Mouse (Mus musculus): ENCODE data around the gene Rhot2. TPM values are rescaled to one million over a fixed set of nuclear protein-coding genes. Genes with fewer than 3 reads are reported as not detected.
A peak's percentile ranks its signal among the peaks of the same experiment; 100 is the strongest.

Rhot2 gene
- total and polyA plus RNA-seq, 3 experiments = 16.2 to 33.8 (median 17.3) TPM

DNA sequence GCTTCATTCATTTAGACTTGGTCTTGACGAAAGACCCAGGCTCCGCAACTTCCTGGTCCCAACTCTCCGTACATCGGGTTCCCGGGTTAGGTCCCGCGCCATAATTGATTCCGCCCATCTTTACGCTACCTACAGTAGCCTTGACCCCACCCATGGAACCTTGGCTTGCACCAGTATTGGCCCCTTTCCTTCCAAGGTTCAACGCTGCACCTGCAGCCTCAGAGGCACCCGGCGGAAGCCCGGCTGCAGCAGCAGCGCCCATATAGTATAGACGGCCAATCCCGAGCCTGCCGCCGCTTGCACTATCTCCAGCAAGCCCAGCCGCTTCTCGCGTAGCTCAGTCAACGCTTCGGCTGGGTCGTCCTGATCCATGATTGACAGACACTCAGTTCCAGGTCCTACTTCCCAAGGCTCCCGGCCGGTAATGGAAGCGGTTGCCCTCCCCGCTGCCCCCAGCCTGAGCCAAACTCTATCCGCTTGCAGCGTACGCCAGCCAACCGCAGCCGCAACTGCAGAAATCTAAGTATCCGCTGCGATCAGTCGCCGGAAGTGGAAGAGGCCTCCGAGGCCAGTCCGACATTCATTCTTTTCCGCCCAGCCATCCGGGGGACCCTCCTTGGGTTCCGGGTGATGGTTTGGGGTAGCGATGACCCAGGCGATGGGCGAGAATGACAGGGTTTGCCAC, 52.7 kb downstream of the Rhot2 start:
- Histone ChIP-seq H3K36me3 (replicated peaks in 1 of 2; ENCODE audit: control insufficient read depth in 1 of 2, insufficient read depth in 1 of 2, low read length in 1 of 2) (peaks cover 17 to 44% of the 10 kb centered on the region in 2 experiments), H3K4me2 (ENCODE audit: insufficient read depth, low read depth, poor library complexity, severe bottlenecking) (peak overlapping the region; percentile 71; the same call in 1 of the 2 replicates), H3K4me1 (ENCODE audit: control insufficient read depth in 1 of 2, insufficient read depth in 2 of 2) (peaks cover 14 to 29% of the 10 kb centered on the region in 2 experiments), H3K79me2 (replicated peaks; ENCODE audit: control insufficient read depth, extremely low read depth, insufficient read depth, poor library complexity, severe bottlenecking) (0 out of 2 replicates have a peak, but pooled peaks cover 3% of the 10 kb centered on the region), H3K27me3 (replicated peaks) (no peaks in the 10 kb centered on the region), H3K9me3 (replicated peaks; ENCODE audit: low read length) (no peaks in the 10 kb centered on the region), H3K4me3 (replicated peaks in 1 of 3; ENCODE audit: low read depth in 2 of 3, low read length in 2 of 3, poor library complexity in 1 of 3) (peak overlapping the region; percentile 67 to 83 (median 76)), H3K9ac (ENCODE audit: insufficient read depth, low read depth) (peak overlapping the region; percentile 42), H3K27ac (ENCODE audit: insufficient read depth, low read depth) (peak overlapping the region; percentile 67)
- in situ Hi-C loops (cut with MboI; ENCODE audit: low pct_ligation_motif_present, low pct_unique_long_range_greater_than_20kb, low sequenced_read_pairs) (loop anchor here (10.0 kb wide), 1 partner anchor 57 kb away; the partner anchor contains the start of gene Mslnl), dilution Hi-C loops (cut with MboI; ENCODE audit: extremely low pct_ligation_motif_present, extremely low pct_unique_long_range_greater_than_20kb, low sequenced_read_pairs) (no loop called here)
- TF ChIP-seq NRF1 (IDR thresholded peaks at IDR 0.05; ENCODE audit: low read depth, low read length) = peak; percentile 46
- TF ChIP-seq ETS1 (conservative IDR thresholded peaks at IDR 0.05; ENCODE audit: low read depth, low read length) = no peak
- peak; percentile 77 for TF ChIP-seq ELF1 (IDR thresholded peaks at IDR 0.05; ENCODE audit: low read depth, low read length)
- peak; percentile 60; the same call in 1 of the 2 replicates for TF ChIP-seq MEF2A (IDR thresholded peaks at IDR 0.05; ENCODE audit: borderline replicate concordance, low read depth, low read length)
- TF ChIP-seq UBTF (IDR thresholded peaks at IDR 0.05; ENCODE audit: low read depth, low read length) = peak; percentile 23; the same call in 1 of the 2 replicates
- TF ChIP-seq RCOR1 (conservative IDR thresholded peaks at IDR 0.05; ENCODE audit: low read depth, low read length) = peak; percentile 84
- peak; percentile 94; the same call in 1 of the 2 replicates for TF ChIP-seq SIN3A (IDR thresholded peaks at IDR 0.05; ENCODE audit: low read length)
- TF ChIP-seq ZMIZ1 (IDR thresholded peaks at IDR 0.05; ENCODE audit: low read depth, low read length) = peak; percentile 85
- TF ChIP-seq JUND (conservative IDR thresholded peaks at IDR 0.05; ENCODE audit: low read depth, low read length) = no peak
- TF ChIP-seq MAZ (IDR thresholded peaks at IDR 0.05; ENCODE audit: low read depth, low read length) = peak; percentile 74; the same call in 1 of the 2 replicates
- TF ChIP-seq POLR2A (IDR thresholded peaks at IDR 0.05; ENCODE audit: low read depth, low read length) = peak; percentile 79
- no peak for TF ChIP-seq CTCF (conservative IDR thresholded peaks at IDR 0.05 in 1 of 2, IDR thresholded peaks at IDR 0.05 in 1 of 2; ENCODE audit: low read depth in 2 of 2, low read length in 2 of 2)
- peak; percentile 81 for TF ChIP-seq CHD2 (IDR thresholded peaks at IDR 0.05; ENCODE audit: low read length)
- peak; percentile 86 for TF ChIP-seq TCF12 (IDR thresholded peaks at IDR 0.05; ENCODE audit: low read depth, low read length)
- 0 out of 2 replicates have a peak, but pooled peaks have one; percentile 36 for TF ChIP-seq POLR2AphosphoS2 (IDR thresholded peaks at IDR 0.05; ENCODE audit: low read depth, low read length)
- peak; percentile 63; the same call in 1 of the 2 replicates for TF ChIP-seq TBP (conservative IDR thresholded peaks at IDR 0.05; ENCODE audit: low read depth, low read length)
- TF ChIP-seq GABPA (IDR thresholded peaks at IDR 0.05; ENCODE audit: insufficient replicate concordance, low read depth, low read length) = peak; percentile 24; the same call in 1 of the 2 replicates
- no peak for TF ChIP-seq CHD1 (IDR thresholded peaks at IDR 0.05; ENCODE audit: low read depth, low read length)
- TF ChIP-seq NELFE (IDR thresholded peaks at IDR 0.05; ENCODE audit: low read depth, low read length) = 0 out of 2 replicates have a peak, but pooled peaks have one; percentile 76
- peak; percentile 20; the same call in 1 of the 2 replicates for TF ChIP-seq ZKSCAN1 (IDR thresholded peaks at IDR 0.05; ENCODE audit: borderline replicate concordance, low read depth, low read length)
- peak; percentile 55; the same call in 1 of the 2 replicates for TF ChIP-seq MAX (IDR thresholded peaks at IDR 0.05; ENCODE audit: low read length)
- TF ChIP-seq USF1 (IDR thresholded peaks at IDR 0.05; ENCODE audit: low read depth, low read length) = no peak
- TF ChIP-seq MYC (IDR thresholded peaks at IDR 0.05; ENCODE audit: low read depth, low read length) = 0 out of 2 replicates have a peak, but pooled peaks have one; percentile 12
- TF ChIP-seq IRF4 (IDR thresholded peaks at IDR 0.05; ENCODE audit: low read depth, low read length) = peak; percentile 79
- peak; percentile 83 for TF ChIP-seq MXI1 (IDR thresholded peaks at IDR 0.05; ENCODE audit: low read depth, low read length)
- peak; percentile 92 for TF ChIP-seq HCFC1 (IDR thresholded peaks at IDR 0.05; ENCODE audit: low read depth, low read length)
- no peak for TF ChIP-seq E2F4 (IDR thresholded peaks at IDR 0.05; ENCODE audit: insufficient replicate concordance, low read depth, low read length)
- TF ChIP-seq EP300 (IDR thresholded peaks at IDR 0.05; ENCODE audit: low read length) = no peak
- peak; percentile 83; the same call in 1 of the 2 replicates for TF ChIP-seq KAT2A (IDR thresholded peaks at IDR 0.05; ENCODE audit: insufficient replicate concordance, low read length)
- DNase-seq (ENCODE audit: extremely low read depth) = peak; percentile 84
